Mouse (Mus musculus): ENCODE measurements around the gene Zfp652. TPM values are rescaled to one million over a fixed set of nuclear protein-coding genes. Genes with fewer than 3 reads are reported as not detected.
"Not testable (repeated sequence)": the region's sequence is repeated elsewhere in the genome, so short reads cannot be mapped to it uniquely, and the experiment has no call there.

Gene Zfp652
- total RNA-seq, 2 experiments from 2014 or later, result 36.4 to 44.1 TPM

DNA sequence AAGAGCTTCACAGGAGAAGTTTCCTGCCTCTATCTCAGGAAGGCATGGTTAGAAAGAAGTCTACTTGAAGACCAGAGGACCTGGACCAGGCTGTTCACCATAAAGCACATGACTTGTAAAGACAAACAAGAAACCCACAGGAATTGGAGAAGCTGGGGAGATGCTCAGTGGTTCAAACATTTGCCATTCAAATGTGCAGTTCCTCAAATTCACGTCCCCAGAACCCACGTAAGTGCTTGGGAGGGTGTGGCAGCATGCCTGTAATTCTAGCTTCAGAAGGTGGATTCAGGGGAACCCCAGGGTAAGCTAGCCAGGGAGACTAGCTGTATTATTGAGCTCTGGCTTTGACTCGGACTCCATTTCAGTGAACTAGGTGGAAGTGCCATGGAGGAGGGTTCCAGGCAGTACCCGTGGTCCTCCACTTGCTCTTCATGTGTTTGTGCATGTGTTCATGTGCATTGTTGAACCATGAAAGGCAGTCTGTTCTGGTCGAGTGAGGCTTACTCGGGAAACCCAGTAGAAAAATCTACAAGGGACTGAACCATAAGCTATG, 157.5 kb downstream of the Zfp652 start:
- intact Hi-C loops (cut with DNase I), result loop anchor here (5.0 kb wide), 1 partner anchor 162 kb away; the partner anchor contains the start of gene Snf8
- no peak for DNase-seq (ENCODE audit: low spot score in 2 of 2)

DNA sequence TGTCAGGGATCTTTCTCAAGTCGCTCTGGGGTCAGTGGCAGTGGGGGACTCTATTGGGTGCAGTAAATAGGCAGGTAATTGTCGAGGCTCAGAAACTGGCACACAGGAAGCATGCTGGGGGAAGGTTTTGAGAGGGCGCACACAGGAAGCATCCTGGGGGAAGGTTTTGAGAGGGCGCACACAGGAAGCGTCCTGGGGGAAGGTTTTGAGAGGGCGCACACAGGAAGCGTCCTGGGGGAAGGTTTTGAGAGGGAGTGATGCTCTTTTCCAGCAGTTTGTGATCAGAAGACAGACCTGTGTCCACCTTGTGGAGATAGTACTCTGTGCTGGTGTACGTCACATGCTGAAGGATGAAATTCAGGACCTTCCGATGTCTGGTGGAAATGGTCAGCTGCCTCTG, 163.3 kb downstream of the Zfp652 start:
- intact Hi-C loops (cut with DNase I), result loop anchor here (5.0 kb wide), 2 partner anchors 81 to 251 kb away; no protein-coding TSS in a partner anchor
- DNase-seq (ENCODE audit: low spot score in 2 of 2), result no peak

DNA sequence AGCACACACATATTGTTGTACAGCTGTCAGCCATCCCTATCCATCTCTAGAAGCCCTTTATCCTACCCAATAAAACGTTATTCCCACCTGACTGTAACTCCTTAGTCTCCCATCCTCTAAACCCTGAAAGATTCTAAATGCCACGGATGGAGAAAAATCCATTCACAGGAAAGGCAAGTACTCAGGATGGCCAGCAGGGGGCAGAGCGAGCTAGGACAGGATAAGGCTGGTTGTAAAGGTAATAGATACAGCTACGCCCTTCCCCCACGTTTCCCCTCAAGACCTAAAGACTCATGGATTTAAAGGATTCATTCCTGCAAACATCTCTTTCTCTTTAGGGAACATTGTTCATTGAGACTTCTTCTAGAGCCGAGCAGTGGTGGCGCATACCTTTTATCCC, 163.8 kb downstream of the Zfp652 start:
- peak; percentile 15 to 23 for DNase-seq (ENCODE audit: low spot score in 2 of 2)
- intact Hi-C loops (cut with DNase I), result loop anchor here (5.0 kb wide), 2 partner anchors 81 to 251 kb away; no protein-coding TSS in a partner anchor

DNA sequence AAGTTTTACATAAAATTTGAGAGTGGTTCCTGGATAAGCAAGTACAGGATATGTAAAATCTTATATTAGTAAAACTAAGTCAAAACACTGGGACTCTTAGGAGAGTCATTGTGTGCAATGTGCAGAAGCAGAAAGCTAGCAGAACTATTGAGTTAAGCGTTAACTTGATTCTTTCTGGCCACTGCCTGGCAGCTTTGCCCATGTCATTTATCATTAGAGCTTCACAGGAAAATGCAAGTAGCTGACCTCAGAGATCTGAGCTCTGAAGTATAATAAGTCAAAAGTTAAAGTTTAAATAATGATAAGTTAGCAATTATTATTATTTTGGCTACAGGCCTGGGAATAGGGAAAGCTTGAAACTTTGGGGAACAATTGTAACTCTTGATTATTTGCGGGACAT, 167.4 kb downstream of the Zfp652 start:
- intact Hi-C loops (cut with DNase I), result loop anchor here (5.0 to 10.0 kb wide), 3 partner anchors 77 to 355 kb away; no protein-coding TSS in a partner anchor
- not testable (repeated sequence) for DNase-seq (ENCODE audit: low spot score in 2 of 2)

Other genes starting within 250 kb of the Zfp652 start
- 10 to 100 TPM; 29.0 to 40.6 TPM for gene Nxph3, start 198.1 kb upstream of the Zfp652 start, total RNA-seq (2021)
- 1 to 10 TPM in 1 of 2 experiments, under 1 TPM in 1; 0.74 to 1.7 TPM for gene Ngfr, start 124.9 kb upstream of the Zfp652 start, total RNA-seq (2021)
- 10 to 100 TPM; 67.1 to 85.8 TPM for gene Phb, start 45.7 kb upstream of the Zfp652 start, total RNA-seq (2021)
- 1 to 10 TPM in 1 of 2 experiments, under 1 TPM in 1; 0.62 to 1.8 TPM for gene B130006D01Rik, start 10.9 kb downstream of the Zfp652 start, total RNA-seq (2021)
- gene Phospho1, start 111.8 kb downstream of the Zfp652 start, total RNA-seq (2021), result 10 to 100 TPM; 70.8 to 84.6 TPM
- gene Gngt2, start 124.5 kb downstream of the Zfp652 start, total RNA-seq (2021), result 1 to 10 TPM; 3.1 to 3.9 TPM
- gene Abi3, start 129.8 kb downstream of the Zfp652 start, total RNA-seq (2021), result 1 to 10 TPM; 5.1 to 5.3 TPM
- not detected for gene B4galnt2, start 202.2 kb downstream of the Zfp652 start, total RNA-seq (2021)